Mouse (Mus musculus) stomach, postnatal 0 days (tissue): ENCODE measurements around the gene Arhgef3. TPM values are rescaled to one million over a fixed set of nuclear protein-coding genes. Genes with fewer than 3 reads are reported as not detected.

ENCODE experiments used
- ATAC-seq: fragments of 200-750 bp; cut with Nextera tagmentation; 2 replicates; pipeline ENCODE4 v1.8.0; 2017; ENCODE audit not compliant: low FRiP score, low TSS enrichment
- DNase-seq: peaks from one replicate; pipeline ENCODE4 v3.0.0-alpha.2; 2016; ENCODE audit warnings: low spot score
- H3K27ac ChIP-seq: fragments of 300-500 bp; sonication (generic); replicated peaks from 2 replicates; pipeline ENCODE4 v1.5.1; 2014; ENCODE audit warnings: mild to moderate bottlenecking, control low read depth
- H3K27me3 ChIP-seq: fragments of 300-500 bp; sonication (generic); 2 replicates; pipeline ENCODE4 v1.6.1; 2014; ENCODE audit warnings: low read length; ENCODE audit not compliant: control insufficient read depth, insufficient read depth
- H3K36me3 ChIP-seq: fragments of 300-500 bp; sonication (generic); 2 replicates; pipeline ENCODE4 v1.6.1; 2014; ENCODE audit warnings: low read length, mixed read lengths; ENCODE audit not compliant: control insufficient read depth, insufficient read depth
- H3K4me1 ChIP-seq: fragments of 300-500 bp; sonication (generic); replicated peaks from 2 replicates; pipeline ENCODE4 v1.6.1; 2014; ENCODE audit warnings: antibody characterized with exemption; ENCODE audit not compliant: control insufficient read depth, insufficient read depth
- H3K4me2 ChIP-seq: fragments of 300-500 bp; sonication (generic); replicated peaks from 2 replicates; pipeline ENCODE4 v1.6.1; 2014; ENCODE audit warnings: low read depth, mild to moderate bottlenecking, control low read depth, moderate library complexity
- H3K4me3 ChIP-seq: fragments of 300-500 bp; sonication (generic); 2 replicates; pipeline ENCODE4 v1.5.1; 2014; ENCODE audit warnings: low read depth, low read length, control low read depth
- H3K9ac ChIP-seq: fragments of 300-500 bp; sonication (generic); 2 replicates; pipeline ENCODE4 v1.6.1; 2014; ENCODE audit warnings: mild to moderate bottlenecking, low read length, control low read depth, mixed read lengths
- H3K9me3 ChIP-seq: fragments of 300-500 bp; sonication (generic); 2 replicates; pipeline ENCODE4 v1.6.1; 2016; ENCODE audit warnings: low read length; ENCODE audit not compliant: control insufficient read depth
- CTCF ChIP-seq: IDR thresholded peaks from 2 replicates; pipeline ENCODE4 v1.5.1; 2016; ENCODE audit warnings: antibody characterized with exemption, low read depth, mild to moderate bottlenecking, moderate library complexity
- EP300 ChIP-seq: optimal IDR thresholded peaks from 2 replicates; pipeline ENCODE3; 2016; ENCODE audit warnings: antibody characterized with exemption
- WGBS: fragments of 180-500 bp; shearing (Covaris S2); extraction: QIAGEN DNeasy Blood & Tissue Kit; methylation state at CpG from one replicate; pipeline ENCODE4 v1.1.7; 2014; 5-methylcytosine and 5-hydroxymethylcytosine counted together
- polyA plus RNA-seq: library from polyadenylated mRNA; unstranded; fragments of >200 nt; fragmentation: Nextera tagmentation; extraction: Ambion mirVana; gene quantifications from 2 replicates; pipeline ENCODE4 v1.2.1, GENCODE M21; 2015

Arhgef3 gene
- polyA plus RNA-seq, 1 experiment from 2014 or later: 13.1 TPM

DNA sequence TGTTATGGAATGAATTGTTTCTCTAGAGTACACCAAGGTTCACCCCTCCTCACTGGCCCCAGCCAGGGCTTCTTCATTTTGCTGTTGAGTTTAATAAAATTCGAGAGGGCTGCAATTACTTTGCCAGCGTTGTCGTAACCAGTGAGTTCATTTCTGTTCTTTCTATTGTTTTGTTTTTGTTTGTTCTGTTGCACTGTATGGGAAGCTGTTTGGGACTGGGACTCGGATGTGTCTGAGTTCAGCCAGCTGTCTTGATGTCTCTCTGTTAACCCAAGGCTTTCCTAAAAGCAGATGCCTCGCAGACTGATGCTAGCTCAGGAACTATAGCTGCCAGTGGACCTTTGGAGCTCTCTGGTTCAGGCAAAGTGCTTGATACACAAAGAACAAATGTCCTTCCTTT is 237.8 kb downstream of the Arhgef3 start:
- no peaks in the 10 kb centered on the region for H3K27me3 ChIP-seq
- peak overlapping the region; percentile 92 for H3K27ac ChIP-seq
- DNase-seq (no peak), ATAC-seq (no peak)
- TF ChIP-seq CTCF (no peak), EP300 (no peak)
- 54% methylated on average over 5 of the region's 5 CpGs for WGBS
- H3K9ac ChIP-seq: no peak overlapping the region
- no peak overlapping the region for H3K4me3 ChIP-seq
- H3K4me1 ChIP-seq: peaks cover 24% of the 10 kb centered on the region
- H3K36me3 ChIP-seq: no peaks in the 10 kb centered on the region
- no peak overlapping the region for H3K4me2 ChIP-seq
- no peaks in the 10 kb centered on the region for H3K9me3 ChIP-seq

- WGBS: 79% methylated on average over 6 of the region's 6 CpGs
- Histone ChIP-seq H3K4me2 (no peak overlapping the region), H3K4me3 (no peak overlapping the region), H3K27ac (no peak overlapping the region), H3K9me3 (no peaks in the 10 kb centered on the region), H3K4me1 (peaks cover 20% of the 10 kb centered on the region), H3K9ac (no peak overlapping the region), H3K27me3 (no peaks in the 10 kb centered on the region), H3K36me3 (no peaks in the 10 kb centered on the region)
- TF ChIP-seq EP300: no peak
- TF ChIP-seq CTCF: no peak
- DNase-seq (no peak), ATAC-seq (no peak)
Observed at GRCm38 (mm10) chr14:27355151-27355550, 240.5 kb downstream of the Arhgef3 start.

DNA sequence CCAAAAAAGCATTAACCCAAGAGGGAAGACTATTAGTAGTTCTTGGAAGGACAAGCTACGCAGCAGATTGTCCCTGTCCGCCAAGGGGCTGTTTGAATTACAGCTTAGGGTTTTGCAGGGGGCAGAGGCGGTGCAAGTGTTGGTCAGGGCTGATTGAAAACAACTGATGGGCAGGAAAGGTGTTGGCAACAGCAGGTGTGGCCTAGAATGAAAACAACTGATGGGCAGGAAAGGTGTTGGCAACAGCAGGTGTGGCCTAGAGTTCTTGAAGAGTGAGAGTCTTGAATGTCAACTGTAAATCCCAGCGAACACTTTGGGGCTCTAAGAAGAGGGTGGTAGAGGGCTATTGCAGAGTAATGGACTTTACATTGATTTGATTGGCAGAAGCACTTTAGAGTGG is 241.2 kb downstream of the Arhgef3 start:
- Histone ChIP-seq H3K9me3 (no peaks in the 10 kb centered on the region), H3K27ac (no peak overlapping the region), H3K27me3 (no peaks in the 10 kb centered on the region), H3K4me3 (no peak overlapping the region), H3K4me2 (no peak overlapping the region), H3K4me1 (peaks cover 12% of the 10 kb centered on the region), H3K9ac (no peak overlapping the region), H3K36me3 (no peaks in the 10 kb centered on the region)
- 75% methylated on average over 4 of the region's 4 CpGs for WGBS
- TF ChIP-seq EP300: no peak
- TF ChIP-seq CTCF: no peak
- DNase-seq: no peak
- no peak for ATAC-seq

DNA sequence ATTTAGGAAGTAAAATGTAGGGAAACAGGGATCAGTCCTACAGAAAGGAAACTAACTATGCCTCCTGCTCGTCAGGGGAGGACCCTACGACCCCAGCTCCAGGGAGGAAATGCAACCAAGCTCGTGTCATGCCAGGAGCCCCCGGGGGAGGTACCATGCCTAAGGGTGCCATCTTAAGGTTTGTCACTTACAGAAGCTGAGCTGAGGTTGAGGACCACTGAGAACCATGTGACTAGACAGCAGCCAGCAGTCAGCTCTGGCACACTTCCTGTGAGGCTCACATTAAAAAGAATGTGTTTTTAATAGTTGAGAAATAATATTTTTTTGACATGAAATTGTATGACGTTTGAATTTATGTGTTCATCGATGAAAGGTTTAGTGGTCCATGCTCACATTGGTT is 242.4 kb downstream of the Arhgef3 start:
- WGBS: 72% methylated on average over 6 of the region's 6 CpGs
- no peak overlapping the region for H3K9ac ChIP-seq
- H3K4me3 ChIP-seq: no peak overlapping the region
- H3K36me3 ChIP-seq: no peaks in the 10 kb centered on the region
- no peaks in the 10 kb centered on the region for H3K27me3 ChIP-seq
- DNase-seq (no peak), ATAC-seq (no peak)
- no peak overlapping the region for H3K4me2 ChIP-seq
- no peak overlapping the region for H3K27ac ChIP-seq
- no peaks in the 10 kb centered on the region for H3K9me3 ChIP-seq
- H3K4me1 ChIP-seq: peaks cover 7% of the 10 kb centered on the region; the same call in 1 of the 2 replicates
- TF ChIP-seq EP300: no peak
- TF ChIP-seq CTCF: no peak

DNA sequence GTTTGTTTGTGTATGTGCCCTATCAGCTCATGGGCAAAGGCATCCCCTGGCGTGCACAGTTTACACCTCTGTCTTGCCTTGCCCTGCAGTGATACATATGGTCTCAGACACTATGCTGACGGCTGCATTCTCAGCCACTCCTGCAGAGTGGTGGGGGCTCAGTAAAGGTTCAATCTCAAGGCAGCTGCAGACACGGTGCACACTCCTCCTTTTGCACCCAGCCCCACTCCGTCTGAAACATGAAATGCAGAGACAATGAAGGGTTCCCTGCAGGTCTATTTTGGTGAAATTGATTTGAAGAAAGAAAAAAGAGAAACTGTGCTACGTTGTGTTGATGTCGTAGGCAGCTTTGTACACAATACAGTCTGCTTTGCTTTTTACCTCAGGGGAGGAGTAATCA is 243.5 kb downstream of the Arhgef3 start:
- Histone ChIP-seq H3K4me2 (no peak overlapping the region), H3K27me3 (no peaks in the 10 kb centered on the region), H3K9me3 (no peaks in the 10 kb centered on the region), H3K27ac (no peak overlapping the region), H3K4me1 (peaks cover 3% of the 10 kb centered on the region; the same call in 1 of the 2 replicates), H3K36me3 (no peaks in the 10 kb centered on the region), H3K4me3 (no peak overlapping the region), H3K9ac (no peak overlapping the region)
- no peak for TF ChIP-seq EP300
- TF ChIP-seq CTCF: no peak
- ATAC-seq: no peak
- DNase-seq: no peak
- WGBS: 52% methylated on average over 6 of the region's 6 CpGs

GRCm38 (mm10) chr14:27360849-27361248 is 246.2 kb downstream of the Arhgef3 start:
- Histone ChIP-seq H3K4me1 (no peaks in the 10 kb centered on the region), H3K27ac (no peak overlapping the region), H3K9me3 (no peaks in the 10 kb centered on the region), H3K36me3 (no peaks in the 10 kb centered on the region), H3K9ac (no peak overlapping the region), H3K27me3 (no peaks in the 10 kb centered on the region), H3K4me3 (no peak overlapping the region), H3K4me2 (no peak overlapping the region)
- no peak for DNase-seq
- 80% methylated on average over 7 of the region's 7 CpGs for WGBS
- TF ChIP-seq CTCF: no peak
- TF ChIP-seq EP300: no peak
- ATAC-seq: no peak
